Mouse (Mus musculus): ENCODE measurements at regions not wholly inside any gene's neighbourhood (a gene's known extent, or its start where the extent isn't known, plus 50 kb on each side); places are given as distances from the start of the nearest gene placed in this dataset.

DNA sequence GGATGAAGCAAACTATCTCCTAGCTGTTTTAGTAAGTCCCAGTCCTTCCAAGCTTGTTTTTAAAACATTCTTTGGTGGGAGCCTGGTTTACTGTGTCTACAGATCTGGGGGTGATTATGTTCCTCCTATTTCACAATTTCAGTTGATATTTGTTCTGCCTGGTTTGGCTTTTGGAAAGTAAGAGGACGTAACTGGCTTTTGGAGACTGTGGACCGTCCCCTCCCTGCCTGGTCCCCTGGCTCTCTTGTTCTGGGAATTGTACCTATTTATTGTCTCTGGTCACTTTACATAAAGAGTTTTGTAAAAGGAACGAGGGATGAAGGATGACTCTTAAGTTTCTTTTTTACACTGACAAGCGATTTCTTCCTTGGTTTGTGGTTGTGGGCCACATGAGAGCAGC, 306.6 kb downstream of the Gadd45g start:
- Histone ChIP-seq H3K36me3 (ENCODE audit: control insufficient read depth, insufficient read depth, low read length) (no peaks in the 10 kb centered on the region), H3K27me3 (ENCODE audit: control insufficient read depth, insufficient read depth, low read length) (no peaks in the 10 kb centered on the region), H3K4me3 (ENCODE audit: low read depth, low read length) (no peak overlapping the region), H3K9ac (ENCODE audit: low read length) (no peak overlapping the region), H3K4me2 (ENCODE audit: low read depth, low read length, severe bottlenecking) (no peak overlapping the region), H3K4me1 (replicated peaks; ENCODE audit: control insufficient read depth, insufficient read depth, low read length) (no peaks in the 10 kb centered on the region), H3K27ac (ENCODE audit: low read depth, low read length) (no peak overlapping the region), H3K9me3 (ENCODE audit: control insufficient read depth, low read length) (no peaks in the 10 kb centered on the region)
- ATAC-seq (replicated peaks; ENCODE audit: low FRiP score): no peak
- DNase-seq (ENCODE audit: low spot score): no peak
- WGBS: 77% methylated on average over 4 of the region's 4 CpGs

DNA sequence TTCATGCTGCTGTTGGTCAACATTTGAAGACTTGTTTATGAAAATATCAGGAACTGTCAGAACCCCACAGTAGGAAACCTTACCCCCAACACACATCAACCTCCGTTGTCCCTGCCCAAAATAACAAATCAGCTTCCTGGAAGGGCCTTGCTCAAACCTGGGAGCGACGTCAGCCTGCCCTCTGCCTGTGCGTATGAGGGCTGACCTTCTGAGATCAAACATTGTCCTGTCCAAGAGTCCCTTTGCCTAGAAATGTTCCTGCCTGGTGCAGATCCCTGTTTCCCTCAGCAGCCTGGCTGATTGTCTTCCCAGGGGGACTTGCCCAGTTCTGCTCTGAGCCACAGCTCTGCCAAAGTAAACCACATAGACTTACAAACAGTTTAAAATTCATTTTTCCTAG, 307.1 kb downstream of the Gadd45g start:
- DNase-seq (ENCODE audit: low spot score): no peak
- no peak overlapping the region for H3K27ac ChIP-seq (ENCODE audit: low read depth, low read length)
- H3K36me3 ChIP-seq (ENCODE audit: control insufficient read depth, insufficient read depth, low read length): no peaks in the 10 kb centered on the region
- 77% methylated on average over 4 of the region's 4 CpGs for WGBS
- no peak overlapping the region for H3K4me3 ChIP-seq (ENCODE audit: low read depth, low read length)
- no peaks in the 10 kb centered on the region for H3K9me3 ChIP-seq (ENCODE audit: control insufficient read depth, low read length)
- no peak overlapping the region for H3K9ac ChIP-seq (ENCODE audit: low read length)
- no peaks in the 10 kb centered on the region for H3K4me1 ChIP-seq (replicated peaks; ENCODE audit: control insufficient read depth, insufficient read depth, low read length)
- no peak overlapping the region for H3K4me2 ChIP-seq (ENCODE audit: low read depth, low read length, severe bottlenecking)
- ATAC-seq (replicated peaks; ENCODE audit: low FRiP score): no peak
- no peaks in the 10 kb centered on the region for H3K27me3 ChIP-seq (ENCODE audit: control insufficient read depth, insufficient read depth, low read length)

DNA sequence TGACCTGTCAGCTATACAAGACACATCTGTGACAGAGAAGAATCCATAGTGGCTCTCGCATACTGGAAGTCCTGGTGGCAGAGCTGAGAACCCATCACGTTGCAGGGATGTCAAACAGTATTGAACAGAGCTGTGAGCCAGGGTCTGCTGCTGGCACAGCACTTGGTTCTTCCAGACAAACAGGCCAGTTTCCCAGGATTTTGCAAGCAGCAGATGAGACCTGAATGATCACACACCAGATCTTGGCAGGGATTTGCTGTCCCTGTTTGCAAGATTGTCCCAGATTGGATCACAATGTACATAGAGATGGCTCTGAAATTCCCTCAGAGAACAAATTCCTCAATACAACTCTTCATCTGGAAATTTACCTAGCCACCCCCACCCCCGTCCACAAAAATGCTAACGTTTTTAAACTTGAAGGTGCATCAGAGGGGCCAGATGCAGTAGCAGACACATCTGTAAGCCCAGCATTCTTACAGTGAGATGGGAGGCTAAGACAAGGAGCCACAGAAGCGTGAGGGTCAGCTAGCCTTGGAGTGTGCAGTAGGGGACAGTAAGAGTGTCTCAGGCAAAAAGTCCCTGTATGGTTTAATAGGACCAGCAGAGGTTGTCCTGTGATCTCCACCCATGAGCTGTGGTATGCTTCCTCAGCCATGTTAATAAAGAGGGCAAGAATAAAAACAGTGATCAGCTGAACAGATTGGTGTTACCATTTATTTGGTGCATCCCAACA, 307.8 kb downstream of the Gadd45g start:
- Histone ChIP-seq H3K4me2 (ENCODE audit: low read depth, low read length, severe bottlenecking) (no peak overlapping the region), H3K27ac (ENCODE audit: low read depth, low read length) (no peak overlapping the region), H3K4me1 (replicated peaks; ENCODE audit: control insufficient read depth, insufficient read depth, low read length) (no peaks in the 10 kb centered on the region), H3K9ac (ENCODE audit: low read length) (no peak overlapping the region), H3K27me3 (ENCODE audit: control insufficient read depth, insufficient read depth, low read length) (no peaks in the 10 kb centered on the region), H3K4me3 (ENCODE audit: low read depth, low read length) (no peak overlapping the region), H3K36me3 (ENCODE audit: control insufficient read depth, insufficient read depth, low read length) (no peaks in the 10 kb centered on the region), H3K9me3 (ENCODE audit: control insufficient read depth, low read length) (no peaks in the 10 kb centered on the region)
- WGBS: 74% methylated on average over 5 of the region's 5 CpGs
- DNase-seq (ENCODE audit: low spot score): no peak
- ATAC-seq (replicated peaks; ENCODE audit: low FRiP score): no peak

DNA sequence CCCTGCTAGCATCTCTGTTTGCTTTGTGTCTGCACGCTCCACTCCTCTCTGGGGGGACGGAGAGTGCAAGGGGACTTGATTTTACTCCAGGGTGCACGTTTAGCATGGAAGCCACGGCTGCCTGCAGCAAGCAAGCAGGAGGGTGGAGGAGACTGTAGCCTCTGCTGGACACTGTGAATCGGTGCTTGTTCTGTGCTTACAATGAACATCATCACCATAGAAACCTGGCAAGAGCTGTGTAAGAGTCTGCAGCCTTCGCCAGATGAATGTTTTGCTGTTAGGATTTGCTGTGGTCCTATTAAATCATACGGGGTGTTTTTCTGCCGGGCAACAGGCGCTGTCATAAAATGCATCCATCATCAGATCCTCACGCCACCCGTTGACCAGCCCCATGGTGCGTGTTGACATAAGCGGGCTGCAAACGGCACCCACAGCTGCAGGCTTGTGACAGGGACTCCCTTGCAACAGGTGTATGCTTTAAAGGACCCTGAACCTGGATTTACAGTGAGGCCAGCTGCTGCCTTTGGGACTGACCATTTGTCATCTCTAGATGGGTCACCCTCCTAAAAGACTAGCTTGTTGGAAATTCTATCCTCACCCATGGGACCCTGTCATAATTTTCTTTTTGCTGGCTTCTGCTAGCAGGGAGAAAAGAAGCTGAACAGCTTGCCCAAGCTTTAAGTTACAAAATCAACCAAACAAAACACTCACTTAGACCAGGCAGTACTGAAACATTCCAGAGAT, 308.5 kb downstream of the Gadd45g start:
- Histone ChIP-seq H3K9ac (ENCODE audit: low read length) (no peak overlapping the region), H3K36me3 (ENCODE audit: control insufficient read depth, insufficient read depth, low read length) (no peaks in the 10 kb centered on the region), H3K27me3 (ENCODE audit: control insufficient read depth, insufficient read depth, low read length) (no peaks in the 10 kb centered on the region), H3K4me3 (ENCODE audit: low read depth, low read length) (no peak overlapping the region), H3K9me3 (ENCODE audit: control insufficient read depth, low read length) (no peaks in the 10 kb centered on the region), H3K4me2 (ENCODE audit: low read depth, low read length, severe bottlenecking) (no peak overlapping the region), H3K4me1 (replicated peaks; ENCODE audit: control insufficient read depth, insufficient read depth, low read length) (no peaks in the 10 kb centered on the region), H3K27ac (ENCODE audit: low read depth, low read length) (no peak overlapping the region)
- ATAC-seq (replicated peaks; ENCODE audit: low FRiP score) (no peak), DNase-seq (ENCODE audit: low spot score) (no peak)
- 74% methylated on average over 14 of the region's 14 CpGs for WGBS

- no peak overlapping the region for H3K4me3 ChIP-seq (ENCODE audit: low read depth, low read length)
- H3K4me2 ChIP-seq (ENCODE audit: low read depth, low read length, severe bottlenecking): no peak overlapping the region
- H3K9me3 ChIP-seq (ENCODE audit: control insufficient read depth, low read length): no peaks in the 10 kb centered on the region
- no peak for ATAC-seq (replicated peaks; ENCODE audit: low FRiP score)
- no peak for DNase-seq (ENCODE audit: low spot score)
- WGBS: 83% methylated on average over 8 of the region's 8 CpGs
- H3K27ac ChIP-seq (ENCODE audit: low read depth, low read length): no peak overlapping the region
- no peaks in the 10 kb centered on the region for H3K4me1 ChIP-seq (replicated peaks; ENCODE audit: control insufficient read depth, insufficient read depth, low read length)
- no peak overlapping the region for H3K9ac ChIP-seq (ENCODE audit: low read length)
- no peaks in the 10 kb centered on the region for H3K36me3 ChIP-seq (ENCODE audit: control insufficient read depth, insufficient read depth, low read length)
- H3K27me3 ChIP-seq (ENCODE audit: control insufficient read depth, insufficient read depth, low read length): no peaks in the 10 kb centered on the region
Observed at GRCm38 (mm10) chr13:52155588-52156086, 309.2 kb downstream of the Gadd45g start.

DNA sequence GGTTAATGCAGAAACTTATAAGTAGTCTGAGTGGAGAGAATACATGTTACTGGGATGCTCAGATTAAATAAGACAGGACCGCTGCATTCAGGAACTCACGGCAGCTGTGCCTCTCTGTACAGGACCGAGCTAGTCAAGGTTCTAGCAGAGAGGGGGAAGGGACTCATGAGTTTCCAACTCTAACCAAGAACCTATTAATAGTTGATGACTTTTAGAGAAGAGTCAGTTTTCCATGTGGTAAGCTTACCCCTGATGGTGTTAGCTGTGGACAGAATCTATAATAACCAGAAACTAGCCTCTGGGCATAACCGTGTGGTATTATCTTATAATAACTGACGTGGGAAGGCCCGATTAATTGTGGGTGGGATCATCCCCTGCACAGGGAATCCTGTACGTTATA, 316.2 kb downstream of the Gadd45g start:
- H3K9ac ChIP-seq (ENCODE audit: low read length): no peak overlapping the region
- ATAC-seq (replicated peaks; ENCODE audit: low FRiP score) (no peak), DNase-seq (ENCODE audit: low spot score) (no peak)
- H3K4me1 ChIP-seq (replicated peaks; ENCODE audit: control insufficient read depth, insufficient read depth, low read length): no peaks in the 10 kb centered on the region
- H3K9me3 ChIP-seq (ENCODE audit: control insufficient read depth, low read length): no peaks in the 10 kb centered on the region
- H3K4me2 ChIP-seq (ENCODE audit: low read depth, low read length, severe bottlenecking): no peak overlapping the region
- 91% methylated on average over 7 of the region's 7 CpGs for WGBS
- no peak overlapping the region for H3K4me3 ChIP-seq (ENCODE audit: low read depth, low read length)
- no peaks in the 10 kb centered on the region for H3K27me3 ChIP-seq (ENCODE audit: control insufficient read depth, insufficient read depth, low read length)
- no peak overlapping the region for H3K27ac ChIP-seq (ENCODE audit: low read depth, low read length)
- no peaks in the 10 kb centered on the region for H3K36me3 ChIP-seq (ENCODE audit: control insufficient read depth, insufficient read depth, low read length)

- H3K36me3 ChIP-seq (ENCODE audit: control insufficient read depth, insufficient read depth, low read length): no peaks in the 10 kb centered on the region
- DNase-seq (ENCODE audit: low spot score) (no peak), ATAC-seq (replicated peaks; ENCODE audit: low FRiP score) (no peak)
- H3K9me3 ChIP-seq (ENCODE audit: control insufficient read depth, low read length): no peaks in the 10 kb centered on the region
- no peak overlapping the region for H3K4me2 ChIP-seq (ENCODE audit: low read depth, low read length, severe bottlenecking)
- no peak overlapping the region for H3K27ac ChIP-seq (ENCODE audit: low read depth, low read length)
- 83% methylated on average over 1 of the region's 1 CpGs for WGBS
- no peaks in the 10 kb centered on the region for H3K4me1 ChIP-seq (replicated peaks; ENCODE audit: control insufficient read depth, insufficient read depth, low read length)
- H3K9ac ChIP-seq (ENCODE audit: low read length): no peak overlapping the region
- no peak overlapping the region for H3K4me3 ChIP-seq (ENCODE audit: low read depth, low read length)
- no peaks in the 10 kb centered on the region for H3K27me3 ChIP-seq (ENCODE audit: control insufficient read depth, insufficient read depth, low read length)
Observed at GRCm38 (mm10) chr13:52165531-52165930, 319.1 kb downstream of the Gadd45g start.

DNA sequence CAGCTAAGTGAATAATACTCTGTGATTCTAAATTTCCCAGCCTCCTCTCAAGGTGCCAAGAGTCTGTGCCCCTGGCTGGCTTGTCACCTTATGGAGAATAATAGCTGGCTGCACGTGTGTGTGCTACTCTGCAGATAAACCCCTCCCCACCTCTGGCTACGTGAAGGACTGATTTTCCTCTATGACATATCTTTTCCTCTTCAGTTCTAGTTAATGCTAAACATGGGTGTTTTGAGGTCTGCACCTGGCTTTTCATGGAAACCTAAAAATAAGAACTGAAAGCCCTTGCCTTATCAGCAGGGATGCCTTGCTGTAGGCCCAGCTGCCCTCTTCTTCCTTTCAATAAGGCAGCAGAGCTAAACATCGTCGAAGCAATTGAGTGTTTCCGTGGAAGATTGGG, 321.5 kb downstream of the Gadd45g start:
- no peak overlapping the region for H3K9ac ChIP-seq (ENCODE audit: low read length)

More for the DNA sequence above, 321.5 kb downstream of the Gadd45g start:
- H3K4me2 ChIP-seq (ENCODE audit: low read depth, low read length, severe bottlenecking): no peak overlapping the region
- no peaks in the 10 kb centered on the region for H3K9me3 ChIP-seq (ENCODE audit: control insufficient read depth, low read length)
- H3K4me3 ChIP-seq (ENCODE audit: low read depth, low read length): no peak overlapping the region
- no peaks in the 10 kb centered on the region for H3K4me1 ChIP-seq (replicated peaks; ENCODE audit: control insufficient read depth, insufficient read depth, low read length)
- 82% methylated on average over 5 of the region's 5 CpGs for WGBS
- ATAC-seq (replicated peaks; ENCODE audit: low FRiP score) (no peak), DNase-seq (ENCODE audit: low spot score) (no peak)
- no peaks in the 10 kb centered on the region for H3K36me3 ChIP-seq (ENCODE audit: control insufficient read depth, insufficient read depth, low read length)
- no peak overlapping the region for H3K27ac ChIP-seq (ENCODE audit: low read depth, low read length)
- no peaks in the 10 kb centered on the region for H3K27me3 ChIP-seq (ENCODE audit: control insufficient read depth, insufficient read depth, low read length)
